Mouse (Mus musculus): ENCODE measurements at regions not wholly inside any gene's neighbourhood (a gene's known extent, or its start where the extent isn't known, plus 50 kb on each side); places are given as distances from the start of the nearest gene placed in this dataset.

- no peak for DNase-seq
These were observed 367.0 kb downstream of the Cd83 start for GRCm38 (mm10) chr13:44151526-44151925.

GRCm38 (mm10) chr13:44152806-44153613 is 368.4 kb downstream of the Cd83 start:
- no peak for DNase-seq

GRCm38 (mm10) chr13:44153784-44154183 is 369.2 kb downstream of the Cd83 start:
- DNase-seq, result no peak

GRCm38 (mm10) chr13:44155956-44156355 is 371.4 kb downstream of the Cd83 start:
- DNase-seq, result no peak

- DNase-seq, result no peak
These were observed 372.0 kb downstream of the Cd83 start for GRCm38 (mm10) chr13:44156546-44156945.

- DNase-seq, result no peak
These were observed 372.7 kb downstream of the Cd83 start for GRCm38 (mm10) chr13:44157236-44157635.

- no peak for DNase-seq
These were observed 373.8 kb downstream of the Cd83 start for GRCm38 (mm10) chr13:44158364-44158763.

GRCm38 (mm10) chr13:44159346-44159745 is 374.8 kb downstream of the Cd83 start:
- DNase-seq, result no peak

GRCm38 (mm10) chr13:44164746-44165145 is 380.2 kb downstream of the Cd83 start:
- no peak for DNase-seq

GRCm38 (mm10) chr13:44167186-44167585 is 382.6 kb downstream of the Cd83 start:
- no peak for DNase-seq

- no peak for DNase-seq
These were observed 383.6 kb downstream of the Cd83 start for GRCm38 (mm10) chr13:44168186-44168585.

- DNase-seq, result no peak
These were observed 387.1 kb downstream of the Cd83 start for GRCm38 (mm10) chr13:44171639-44172038.

GRCm38 (mm10) chr13:44172701-44173100 is 388.1 kb downstream of the Cd83 start:
- DNase-seq, result no peak

GRCm38 (mm10) chr13:44174236-44174635 is 389.7 kb downstream of the Cd83 start:
- no peak for DNase-seq

GRCm38 (mm10) chr13:44175300-44176036 is 390.9 kb downstream of the Cd83 start:
- no peak for DNase-seq

- DNase-seq, result no peak
These were observed 391.5 kb downstream of the Cd83 start for GRCm38 (mm10) chr13:44176121-44176520.

GRCm38 (mm10) chr13:44178006-44178405 is 393.4 kb downstream of the Cd83 start:
- DNase-seq, result no peak

GRCm38 (mm10) chr13:44180384-44180783 is 395.8 kb downstream of the Cd83 start:
- no peak for DNase-seq

GRCm38 (mm10) chr13:44182544-44183191 is 398.1 kb downstream of the Cd83 start:
- DNase-seq, result peak; percentile 18 to 19

- DNase-seq, result no peak
These were observed 410.8 kb downstream of the Cd83 start for GRCm38 (mm10) chr13:44195365-44195764.

- no peak for DNase-seq
These were observed 421.5 kb downstream of the Cd83 start for GRCm38 (mm10) chr13:44206042-44206441.

GRCm38 (mm10) chr13:44206448-44206847 is 421.9 kb downstream of the Cd83 start:
- DNase-seq, result no peak

- no peak for DNase-seq
These were observed 422.9 kb downstream of the Cd83 start for GRCm38 (mm10) chr13:44207400-44208005.

All from kidney, adult 8-10 months (tissue).